Mouse (Mus musculus) lung, embryonic 14.5 days (tissue): Measurements from ENCODE around the gene Chka. TPM values are rescaled to one million over a fixed set of nuclear protein-coding genes. Genes with fewer than 3 reads are reported as not detected.

Experiments used
- ATAC-seq: fragments of 200-750 bp; cut with Nextera tagmentation; 2 replicates; pipeline ENCODE4 v1.8.0; 2017; ENCODE audit warnings: mild to moderate bottlenecking, moderate TSS enrichment, moderate library complexity; ENCODE audit not compliant: insufficient read depth
- DNase-seq: peaks from one replicate; pipeline ENCODE4 v3.0.0-alpha.2; 2015
- H3K27ac ChIP-seq: fragments of 300-500 bp; sonication (generic); 2 replicates; pipeline ENCODE4 v1.5.1; 2014; ENCODE audit warnings: low read depth, mild to moderate bottlenecking, moderate library complexity
- H3K27me3 ChIP-seq: fragments of 300-500 bp; sonication (generic); 2 replicates; pipeline ENCODE4 v1.6.1; 2014; ENCODE audit warnings: low read length, control low read depth; ENCODE audit not compliant: insufficient read depth
- H3K36me3 ChIP-seq: fragments of 300-500 bp; sonication (generic); 2 replicates; pipeline ENCODE4 v1.6.1; 2014; ENCODE audit warnings: control low read depth; ENCODE audit not compliant: insufficient read depth
- H3K4me1 ChIP-seq: fragments of 300-500 bp; sonication (generic); 2 replicates; pipeline ENCODE4 v1.6.1; 2014; ENCODE audit warnings: antibody characterized with exemption, control low read depth; ENCODE audit not compliant: insufficient read depth
- H3K4me2 ChIP-seq: fragments of 300-500 bp; sonication (generic); 2 replicates; pipeline ENCODE4 v1.6.1; 2014; ENCODE audit warnings: mild to moderate bottlenecking
- H3K4me3 ChIP-seq: fragments of 300-500 bp; sonication (generic); 2 replicates; pipeline ENCODE4 v1.5.1; 2014; ENCODE audit warnings: low read depth, low read length
- H3K9ac ChIP-seq: fragments of 300-500 bp; sonication (generic); 2 replicates; pipeline ENCODE4 v1.6.1; 2014
- H3K9me3 ChIP-seq: fragments of 300-500 bp; sonication (generic); 2 replicates; pipeline ENCODE4 v1.6.1; 2016; ENCODE audit warnings: low read depth, low read length, control low read depth
- CTCF ChIP-seq: IDR thresholded peaks from 2 replicates; pipeline ENCODE4 v1.5.1; 2016; ENCODE audit warnings: antibody characterized with exemption, low read depth
- WGBS: fragments of 180-500 bp; shearing (Covaris S2); extraction: QIAGEN DNeasy Blood & Tissue Kit; methylation state at CpG from one replicate; pipeline ENCODE4 v1.1.7; 2014; 5-methylcytosine and 5-hydroxymethylcytosine counted together
- polyA plus RNA-seq: library from polyadenylated mRNA; unstranded; fragments of >200 nt; fragmentation: Nextera tagmentation; extraction: Ambion mirVana; gene quantifications from 2 replicates; pipeline ENCODE4 v1.2.1, GENCODE M21; 2014

Chka gene
- polyA plus RNA-seq, 1 experiment from 2014 or later: 63.0 TPM

- H3K9me3 ChIP-seq: no peaks in the 10 kb centered on the region
- no peaks in the 10 kb centered on the region for H3K27me3 ChIP-seq
- peaks cover 6% of the 10 kb centered on the region for H3K4me1 ChIP-seq
- H3K4me2 ChIP-seq: peak overlapping the region; percentile 79
- ATAC-seq: no peak
- H3K27ac ChIP-seq: peak overlapping the region; percentile 73; the same call in 1 of the 2 replicates
- peak overlapping the region; percentile 58 for H3K4me3 ChIP-seq
- H3K36me3 ChIP-seq: peaks cover 27% of the 10 kb centered on the region
- WGBS: 85% methylated on average over 8 of the region's 8 CpGs
- peak overlapping the region; percentile 58 for H3K9ac ChIP-seq
- no peak for DNase-seq
- TF ChIP-seq CTCF: no peak
These were observed 62.1 kb downstream of the Chka start for GRCm38 (mm10) chr19:3913692-3914091.

GRCm38 (mm10) chr19:3914535-3914934, 63.0 kb downstream of the Chka start:
- TF ChIP-seq CTCF: no peak
- peak overlapping the region; percentile 18; the same call in 1 of the 2 replicates for H3K27ac ChIP-seq
- WGBS: 82% methylated on average over 5 of the region's 5 CpGs

GRCm38 (mm10) chr19:3916727-3917126, 65.2 kb downstream of the Chka start:
- H3K4me1 ChIP-seq: peaks cover 6% of the 10 kb centered on the region
- H3K9me3 ChIP-seq: no peaks in the 10 kb centered on the region
- no peaks in the 10 kb centered on the region for H3K36me3 ChIP-seq
- no peak for ATAC-seq
- H3K27ac ChIP-seq: no peak overlapping the region
- no peak for DNase-seq
- no peak overlapping the region for H3K9ac ChIP-seq
- H3K27me3 ChIP-seq: no peaks in the 10 kb centered on the region
- TF ChIP-seq CTCF: no peak
- no peak overlapping the region for H3K4me2 ChIP-seq
- 67% methylated on average over 11 of the region's 11 CpGs for whole genome bisulfite sequencing
- no peak overlapping the region for H3K4me3 ChIP-seq

More at GRCm38 (mm10) chr19:3914535-3914934, 63.0 kb downstream of the Chka start:
- no peaks in the 10 kb centered on the region for H3K27me3 ChIP-seq
- no peak overlapping the region for H3K4me2 ChIP-seq
- H3K4me3 ChIP-seq: no peak overlapping the region
- H3K36me3 ChIP-seq: peaks cover 19% of the 10 kb centered on the region
- DNase-seq: no peak
- H3K9me3 ChIP-seq: no peaks in the 10 kb centered on the region
- no peak overlapping the region for H3K9ac ChIP-seq
- ATAC-seq: no peak
- peaks cover 6% of the 10 kb centered on the region for H3K4me1 ChIP-seq

GRCm38 (mm10) chr19:3919928-3920327, 68.4 kb downstream of the Chka start:
- TF ChIP-seq CTCF: no peak
- no peak overlapping the region for H3K4me3 ChIP-seq
- H3K9ac ChIP-seq: no peak overlapping the region
- H3K9me3 ChIP-seq: no peaks in the 10 kb centered on the region
- no peak overlapping the region for H3K4me2 ChIP-seq
- no peak overlapping the region for H3K27ac ChIP-seq
- ATAC-seq (no peak), DNase-seq (no peak)
- no peaks in the 10 kb centered on the region for H3K4me1 ChIP-seq
- H3K27me3 ChIP-seq: no peaks in the 10 kb centered on the region
- no peaks in the 10 kb centered on the region for H3K36me3 ChIP-seq

- Histone ChIP-seq H3K27ac (peak overlapping the region; percentile 24; the same call in 1 of the 2 replicates), H3K36me3 (no peaks in the 10 kb centered on the region), H3K4me3 (no peak overlapping the region), H3K9me3 (no peaks in the 10 kb centered on the region), H3K27me3 (no peaks in the 10 kb centered on the region), H3K4me1 (no peaks in the 10 kb centered on the region), H3K9ac (no peak overlapping the region), H3K4me2 (no peak overlapping the region)
- 44% methylated on average over 10 of the region's 10 CpGs for WGBS
- ATAC-seq (no peak), DNase-seq (no peak)
- no peak for TF ChIP-seq CTCF
These were observed 71.2 kb downstream of the Chka start for GRCm38 (mm10) chr19:3922661-3923371.

- H3K36me3 ChIP-seq: no peaks in the 10 kb centered on the region
- DNase-seq: peak; percentile 54
- WGBS: 33% methylated on average over 13 of the region's 13 CpGs
- no peak overlapping the region for H3K4me3 ChIP-seq
- 0 out of 2 replicates have a peak, but pooled peaks have one; percentile 23 for ATAC-seq
- H3K27me3 ChIP-seq: no peaks in the 10 kb centered on the region
- no peak overlapping the region for H3K9ac ChIP-seq
- peak overlapping the region; percentile 24; the same call in 1 of the 2 replicates for H3K27ac ChIP-seq
- no peak overlapping the region for H3K4me2 ChIP-seq
- no peaks in the 10 kb centered on the region for H3K9me3 ChIP-seq
- no peak for TF ChIP-seq CTCF
- no peaks in the 10 kb centered on the region for H3K4me1 ChIP-seq
These were observed 72.0 kb downstream of the Chka start for GRCm38 (mm10) chr19:3923586-3923985.

GRCm38 (mm10) chr19:3924190-3924589, 72.6 kb downstream of the Chka start:
- TF ChIP-seq CTCF: no peak
- H3K27me3 ChIP-seq: no peaks in the 10 kb centered on the region
- DNase-seq (no peak), ATAC-seq (no peak)
- no peak overlapping the region for H3K27ac ChIP-seq
- WGBS: 75% methylated on average over 8 of the region's 8 CpGs
- H3K4me1 ChIP-seq: 0 out of 2 replicates have a peak, but pooled peaks cover 4% of the 10 kb centered on the region
- no peaks in the 10 kb centered on the region for H3K36me3 ChIP-seq
- no peak overlapping the region for H3K4me3 ChIP-seq
- no peak overlapping the region for H3K4me2 ChIP-seq
- H3K9ac ChIP-seq: no peak overlapping the region
- no peaks in the 10 kb centered on the region for H3K9me3 ChIP-seq
